Mouse (Mus musculus): Measurements from ENCODE around the gene Snx9.

DNA sequence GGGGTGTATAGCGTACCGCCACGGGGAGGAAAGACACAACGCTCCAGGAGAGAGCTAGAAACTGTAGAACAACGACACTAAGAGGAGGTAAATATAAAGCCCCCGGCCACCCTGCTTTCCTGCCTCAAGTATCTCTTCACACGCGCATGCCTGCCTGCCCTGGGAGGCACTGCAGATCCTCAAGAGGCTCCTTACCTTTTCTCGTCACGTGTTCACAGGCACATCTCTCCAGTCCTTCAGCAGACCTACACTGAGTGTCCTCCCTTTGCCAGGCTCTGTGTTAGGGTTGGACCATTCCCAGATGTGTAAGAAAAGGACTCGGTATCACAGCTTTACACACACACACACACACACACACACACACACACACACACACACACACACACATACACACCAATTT lies 18.1 kb upstream of the Snx9 start:
- TF ChIP-seq CTCF (IDR thresholded peaks at IDR 0.05; ENCODE audit: low read depth, low read length) (no peak), TAL1 (conservative IDR thresholded peaks at IDR 0.05; ENCODE audit: low read depth, low read length) (no peak), GATA1 (IDR thresholded peaks at IDR 0.05; ENCODE audit: borderline replicate concordance, low read length) (no peak)

All from G1E (cell line).